Mouse (Mus musculus) bone marrow macrophage, adult 2 months (primary cell): ENCODE measurements at regions not wholly inside any gene's neighbourhood (a gene's known extent, or its start where the extent isn't known, plus 50 kb on each side); places are given as distances from the start of the nearest gene placed in this dataset.

Experiments
- H3K27ac ChIP-seq: 2 replicates; pipeline ENCODE4 v1.5.1; 2012; ENCODE audit warnings: low read depth, low read length; ENCODE audit not compliant: insufficient read depth
- H3K4me1 ChIP-seq: 2 replicates; pipeline ENCODE4 v1.6.1; 2012; ENCODE audit warnings: low read length; ENCODE audit not compliant: control insufficient read depth, insufficient read depth
- H3K4me3 ChIP-seq: 2 replicates; pipeline ENCODE4 v1.5.1; 2012; ENCODE audit warnings: mild to moderate bottlenecking, low read length, moderate library complexity; ENCODE audit not compliant: insufficient read depth
- CTCF ChIP-seq: IDR thresholded peaks from 2 replicates; pipeline ENCODE4 v1.5.1; 2012; ENCODE audit warnings: low read depth, mild to moderate bottlenecking, low read length, moderate library complexity
- POLR2A ChIP-seq: IDR thresholded peaks from 2 replicates; pipeline ENCODE4 v1.6.1; 2012; ENCODE audit warnings: mild to moderate bottlenecking, low read depth, low read length, borderline replicate concordance

GRCm38 (mm10) chr9:33790617-33791016 lies 695.1 kb upstream of the Kirrel3 start:
- no peak overlapping the region for H3K4me3 ChIP-seq

GRCm38 (mm10) chr9:33800250-33800649 lies 685.4 kb upstream of the Kirrel3 start:
- Histone ChIP-seq H3K27ac (no peak overlapping the region), H3K4me1 (no peaks in the 10 kb centered on the region), H3K4me3 (no peak overlapping the region)
- no peak for TF ChIP-seq CTCF
- no peak for TF ChIP-seq POLR2A

More at GRCm38 (mm10) chr9:33790617-33791016, 695.1 kb upstream of the Kirrel3 start:
- TF ChIP-seq POLR2A: no peak
- no peak for TF ChIP-seq CTCF
- H3K27ac ChIP-seq: no peak overlapping the region
- no peaks in the 10 kb centered on the region for H3K4me1 ChIP-seq

- TF ChIP-seq CTCF (no peak), POLR2A (no peak)
- Histone ChIP-seq H3K4me3 (no peak overlapping the region), H3K4me1 (no peaks in the 10 kb centered on the region), H3K27ac (no peak overlapping the region)
Observed at GRCm38 (mm10) chr9:33800763-33801162, 684.9 kb upstream of the Kirrel3 start.

GRCm38 (mm10) chr9:33814739-33815368 lies 670.8 kb upstream of the Kirrel3 start:
- no peak overlapping the region for H3K27ac ChIP-seq
- no peak overlapping the region for H3K4me3 ChIP-seq
- H3K4me1 ChIP-seq: no peaks in the 10 kb centered on the region
- no peak for TF ChIP-seq CTCF

GRCm38 (mm10) chr9:33822574-33823394 lies 662.9 kb upstream of the Kirrel3 start:
- H3K27ac ChIP-seq: no peak overlapping the region
- no peak overlapping the region for H3K4me3 ChIP-seq
- H3K4me1 ChIP-seq: no peaks in the 10 kb centered on the region
- no peak for TF ChIP-seq POLR2A
- TF ChIP-seq CTCF: no peak

GRCm38 (mm10) chr9:33826116-33826515 lies 659.6 kb upstream of the Kirrel3 start:
- TF ChIP-seq CTCF (no peak), POLR2A (no peak)
- H3K4me1 ChIP-seq: no peaks in the 10 kb centered on the region
- H3K4me3 ChIP-seq: no peak overlapping the region
- H3K27ac ChIP-seq: no peak overlapping the region

GRCm38 (mm10) chr9:33827409-33827808 lies 658.3 kb upstream of the Kirrel3 start:
- TF ChIP-seq POLR2A (no peak), CTCF (no peak)
- no peaks in the 10 kb centered on the region for H3K4me1 ChIP-seq
- no peak overlapping the region for H3K27ac ChIP-seq
- H3K4me3 ChIP-seq: no peak overlapping the region

- no peaks in the 10 kb centered on the region for H3K4me1 ChIP-seq
- no peak overlapping the region for H3K4me3 ChIP-seq
- H3K27ac ChIP-seq: no peak overlapping the region
- TF ChIP-seq POLR2A: no peak
- TF ChIP-seq CTCF: no peak
Observed at GRCm38 (mm10) chr9:33837666-33838380, 647.9 kb upstream of the Kirrel3 start.

- TF ChIP-seq CTCF: no peak
- no peak for TF ChIP-seq POLR2A
- no peaks in the 10 kb centered on the region for H3K4me1 ChIP-seq
- no peak overlapping the region for H3K27ac ChIP-seq
- H3K4me3 ChIP-seq: no peak overlapping the region
Observed at GRCm38 (mm10) chr9:33849623-33850022, 636.1 kb upstream of the Kirrel3 start.

- Histone ChIP-seq H3K4me1 (no peaks in the 10 kb centered on the region), H3K4me3 (no peak overlapping the region), H3K27ac (no peak overlapping the region)
- no peak for TF ChIP-seq POLR2A
- TF ChIP-seq CTCF: no peak
Observed at GRCm38 (mm10) chr9:33850024-33850423, 635.7 kb upstream of the Kirrel3 start.
